Mouse (Mus musculus) forebrain, embryonic 11.5 days (tissue): Measurements from ENCODE around the gene Dusp16. TPM values are rescaled to one million over a fixed set of nuclear protein-coding genes. Genes with fewer than 3 reads are reported as not detected.
A peak's percentile ranks its signal among the peaks of the same experiment; 100 is the strongest.

Source experiments
- ATAC-seq: fragments of 200-750 bp; cut with Nextera tagmentation; replicated peaks from 2 replicates; pipeline ENCODE4 v1.8.0; 2017; ENCODE audit warnings: moderate TSS enrichment; ENCODE audit not compliant: low FRiP score
- DNase-seq: peaks from one replicate; pipeline ENCODE4 v3.0.0-alpha.2; 2017; ENCODE audit warnings: low spot score
- H3K27ac ChIP-seq: fragments of 300-500 bp; sonication (generic); 2 replicates; pipeline ENCODE4 v1.5.1; 2014; ENCODE audit warnings: low read depth, low read length
- H3K27me3 ChIP-seq: fragments of 300-500 bp; sonication (generic); 2 replicates; pipeline ENCODE4 v1.6.1; 2014; ENCODE audit warnings: mild to moderate bottlenecking, low read length, mixed read lengths; ENCODE audit not compliant: control insufficient read depth, insufficient read depth
- H3K36me3 ChIP-seq: fragments of 300-500 bp; sonication (generic); 2 replicates; pipeline ENCODE4 v1.6.1; 2014; ENCODE audit warnings: mild to moderate bottlenecking, low read length, moderate library complexity, mixed read lengths; ENCODE audit not compliant: control insufficient read depth, insufficient read depth
- H3K4me1 ChIP-seq: fragments of 300-500 bp; sonication (generic); replicated peaks from 2 replicates; pipeline ENCODE4 v1.6.1; 2014; ENCODE audit warnings: low read length, mixed read lengths; ENCODE audit not compliant: control insufficient read depth, insufficient read depth
- H3K4me2 ChIP-seq: fragments of 300-500 bp; sonication (generic); 2 replicates; pipeline ENCODE4 v1.6.1; 2014; ENCODE audit warnings: low read depth, mild to moderate bottlenecking, low read length, moderate library complexity, mixed read lengths; ENCODE audit not compliant: severe bottlenecking
- H3K4me3 ChIP-seq: fragments of 300-500 bp; sonication (generic); 2 replicates; pipeline ENCODE4 v1.5.1; 2014; ENCODE audit warnings: low read depth, low read length
- H3K9ac ChIP-seq: fragments of 300-500 bp; sonication (generic); 2 replicates; pipeline ENCODE4 v1.6.1; 2014; ENCODE audit warnings: low read length
- H3K9me3 ChIP-seq: fragments of 300-500 bp; sonication (generic); 2 replicates; pipeline ENCODE4 v1.6.1; 2016; ENCODE audit warnings: low read length, mixed read lengths; ENCODE audit not compliant: control insufficient read depth
- whole genome bisulfite sequencing: fragments of 180-500 bp; shearing (Covaris S2); extraction: QIAGEN DNeasy Blood & Tissue Kit; methylation state at CpG from one replicate; pipeline ENCODE4 v1.1.7; 2014; 5-methylcytosine and 5-hydroxymethylcytosine counted together
- polyA plus RNA-seq: library from polyadenylated mRNA; unstranded; fragments of >200 nt; fragmentation: Nextera tagmentation; extraction: Ambion mirVana; gene quantifications from 2 replicates; pipeline ENCODE4 v1.2.1, GENCODE M21; 2014

Gene Dusp16
- polyA plus RNA-seq = 24.9 and 28.3 TPM in 2 replicates

GRCm38 (mm10) chr6:134792141-134793045 lies at the start of gene Dusp16:
TSS of gene Dusp16 (minus strand) at chr6:134792625.
- Histone ChIP-seq H3K27ac (peak within 1 kb of the TSS; percentile 90), H3K4me1 (peaks cover 14% of the 10 kb centered on the region; the same call in 1 of the 2 replicates), H3K9me3 (no peaks in the 10 kb centered on the region), H3K27me3 (0 out of 2 replicates have a peak, but pooled peaks cover 3% of the 10 kb centered on the region), H3K36me3 (no peaks in the 10 kb centered on the region), H3K4me3 (peak within 1 kb of the TSS; percentile 89), H3K4me2 (peak within 1 kb of the TSS; percentile 74), H3K9ac (peak within 1 kb of the TSS; percentile 95)
- peak; percentile 90 for ATAC-seq
- DNase-seq = peak; percentile 93
- WGBS = under 1% methylated on average over 92 of the region's 108 CpGs

DNA sequence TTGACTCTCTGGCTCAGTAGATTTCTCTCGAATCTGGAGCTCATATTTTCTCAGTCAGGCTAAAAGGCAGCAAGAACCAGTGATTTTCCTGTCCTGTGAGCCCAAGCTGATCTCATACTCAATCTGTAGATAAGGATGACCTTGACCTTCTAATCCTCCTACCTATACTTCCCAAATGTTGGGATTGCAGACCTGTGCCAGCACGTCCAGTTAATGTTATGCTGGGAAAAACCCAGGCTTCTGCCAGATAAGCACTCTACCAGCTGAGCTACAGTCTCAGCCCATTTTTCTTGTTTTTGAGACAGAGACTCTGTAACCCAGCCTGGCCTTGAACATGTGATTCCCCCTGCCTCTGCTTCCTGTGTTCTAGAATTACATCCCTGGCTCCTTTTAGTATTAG lies 47.9 kb upstream of the Dusp16 start:
- ATAC-seq = no peak
- 84% methylated on average over 2 of the region's 2 CpGs for WGBS
- Histone ChIP-seq H3K4me2 (no peak overlapping the region), H3K9me3 (no peaks in the 10 kb centered on the region), H3K4me3 (no peak overlapping the region), H3K27me3 (no peaks in the 10 kb centered on the region), H3K27ac (no peak overlapping the region), H3K9ac (no peak overlapping the region), H3K4me1 (no peaks in the 10 kb centered on the region), H3K36me3 (no peaks in the 10 kb centered on the region)
- DNase-seq = no peak

DNA sequence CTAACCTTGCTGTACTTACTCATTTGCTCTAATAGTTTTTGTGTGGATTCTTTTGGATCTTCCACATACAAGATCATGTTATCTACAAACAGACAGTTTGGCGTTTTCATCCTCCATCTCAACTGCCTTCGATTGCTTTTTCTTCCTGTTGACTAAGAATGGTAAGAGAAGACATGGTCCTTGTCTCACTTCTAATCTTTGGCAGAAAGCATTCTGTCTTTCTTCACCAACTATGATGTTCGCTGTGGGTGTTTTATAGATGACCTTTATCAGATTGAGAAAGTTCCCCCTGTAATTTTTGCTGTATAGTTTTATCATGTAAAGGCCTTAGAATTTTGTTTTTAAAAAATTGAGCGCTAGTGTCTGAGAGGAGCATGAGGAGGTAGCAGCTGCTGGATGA lies 45.7 kb upstream of the Dusp16 start:
- Histone ChIP-seq H3K9me3 (no peaks in the 10 kb centered on the region), H3K4me2 (no peak overlapping the region), H3K4me3 (no peak overlapping the region), H3K27ac (no peak overlapping the region), H3K27me3 (no peaks in the 10 kb centered on the region), H3K36me3 (no peaks in the 10 kb centered on the region), H3K4me1 (no peaks in the 10 kb centered on the region), H3K9ac (no peak overlapping the region)
- 87% methylated on average over 4 of the region's 4 CpGs for WGBS
- ATAC-seq (no peak), DNase-seq (no peak)

DNA sequence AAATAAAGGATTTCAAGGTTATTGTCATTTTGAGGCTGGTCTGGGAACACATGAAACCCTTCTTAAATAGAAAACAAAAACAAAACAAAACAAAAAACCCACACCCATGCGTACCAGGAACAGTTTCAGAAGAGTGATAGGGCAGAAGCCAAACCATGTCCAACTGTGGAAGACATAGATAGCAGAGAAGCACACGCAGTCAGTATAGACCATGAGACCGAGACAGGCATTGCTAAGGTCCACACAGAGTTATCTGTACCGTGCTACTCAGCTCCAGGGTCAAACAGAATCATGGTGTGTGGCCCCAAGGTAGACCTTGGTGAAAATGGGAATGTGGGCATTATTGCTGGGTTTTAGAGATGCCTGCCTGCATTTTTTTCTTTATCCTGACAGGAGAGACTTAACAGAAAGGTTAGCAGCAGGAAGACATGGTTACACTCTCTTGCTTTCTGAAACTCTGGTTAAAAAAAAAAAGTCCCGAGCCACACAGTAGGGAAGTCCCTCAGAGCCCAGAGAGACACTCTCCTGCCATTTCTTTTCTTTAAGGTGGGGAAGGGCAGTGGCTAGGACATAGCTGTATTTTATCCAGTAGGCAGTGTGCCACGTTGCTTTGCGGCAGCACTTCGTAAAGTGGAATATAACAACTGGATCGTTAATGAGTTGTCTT lies 42.3 kb upstream of the Dusp16 start:
- Histone ChIP-seq H3K4me1 (no peaks in the 10 kb centered on the region), H3K27ac (no peak overlapping the region), H3K4me3 (no peak overlapping the region), H3K9ac (no peak overlapping the region), H3K36me3 (no peaks in the 10 kb centered on the region), H3K27me3 (no peaks in the 10 kb centered on the region), H3K9me3 (no peaks in the 10 kb centered on the region), H3K4me2 (no peak overlapping the region)
- ATAC-seq (no peak), DNase-seq (no peak)
- WGBS = 84% methylated on average over 9 of the region's 9 CpGs

DNA sequence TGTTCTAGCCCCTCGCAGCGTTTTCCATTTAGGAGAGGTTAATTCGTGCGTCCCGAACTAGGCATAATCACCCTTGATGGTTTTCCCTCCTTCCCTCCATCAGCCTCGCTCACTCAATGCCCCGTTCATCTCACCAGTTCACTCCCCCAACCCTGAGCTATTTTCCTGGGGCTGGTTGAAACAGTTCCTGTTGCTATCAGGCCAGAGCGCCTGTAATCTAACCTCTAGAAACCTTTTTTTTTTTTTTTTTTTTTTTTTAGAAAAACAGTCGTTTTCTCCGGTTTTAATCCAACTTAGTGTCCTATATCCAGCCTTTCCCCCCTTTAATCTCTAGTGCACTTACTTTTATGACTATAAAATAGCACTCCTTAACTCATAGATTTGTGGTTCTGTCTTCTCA lies 38.4 kb upstream of the Dusp16 start:
- Histone ChIP-seq H3K4me2 (peak overlapping the region; percentile 75), H3K9ac (peak overlapping the region; percentile 41), H3K9me3 (no peaks in the 10 kb centered on the region), H3K27ac (no peak overlapping the region), H3K27me3 (no peaks in the 10 kb centered on the region), H3K4me3 (peak overlapping the region; percentile 59), H3K36me3 (no peaks in the 10 kb centered on the region), H3K4me1 (no peaks in the 10 kb centered on the region; the same call in 1 of the 2 replicates)
- 6% methylated on average over 10 of the region's 10 CpGs for WGBS
- ATAC-seq (no peak), DNase-seq (no peak)

DNA sequence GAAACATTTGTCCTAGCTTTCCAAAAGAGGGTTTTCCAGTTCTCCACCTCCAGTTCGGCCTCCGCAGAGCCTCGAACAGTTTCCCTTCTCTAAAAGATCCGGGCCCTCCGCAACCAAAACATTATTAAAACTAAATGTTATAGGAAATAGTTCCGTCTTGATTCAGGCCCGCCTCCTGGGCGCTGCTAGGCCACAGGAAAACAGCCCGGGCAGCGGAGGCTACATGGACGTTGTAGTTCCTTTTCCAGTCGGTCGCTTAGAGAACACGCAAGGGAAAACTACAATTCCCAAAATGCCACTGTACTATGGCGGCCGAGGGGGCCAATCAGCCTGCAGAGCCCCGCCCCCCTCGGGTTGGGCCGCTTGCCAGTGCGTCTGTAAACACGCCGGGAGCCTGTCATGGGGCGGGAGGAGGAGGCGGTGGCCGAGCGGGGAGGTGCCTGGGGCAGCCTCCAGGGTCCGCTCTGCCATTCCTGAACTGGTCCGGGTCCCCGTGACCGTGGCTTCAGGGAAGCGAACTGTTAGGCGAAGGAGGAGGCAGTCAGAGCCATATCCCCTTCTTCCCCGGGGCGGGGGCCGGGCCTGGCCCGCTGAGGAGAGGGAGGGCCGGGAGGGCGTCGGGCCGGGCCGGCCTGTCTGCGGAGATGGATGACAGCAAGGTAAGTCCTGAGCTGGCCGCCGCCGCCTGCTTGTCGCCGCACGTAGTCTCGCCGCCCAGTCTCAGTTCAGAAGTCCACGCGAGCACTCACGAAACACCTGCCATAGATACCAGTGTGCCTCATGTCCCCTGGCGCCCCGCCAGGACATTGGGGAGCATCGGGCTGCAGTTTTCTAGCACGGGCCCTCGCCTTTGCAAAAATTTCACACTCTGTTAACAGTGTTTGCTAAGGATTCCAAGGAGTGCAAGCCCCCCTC lies 37.6 kb upstream of the Dusp16 start, which contains the start of gene Crebl2:
TSS of gene Crebl2 (plus strand) at position 369 of the 915 bp plus-strand sequence.
- H3K36me3 ChIP-seq = no peaks in the 10 kb centered on the region
- whole genome bisulfite sequencing = under 1% methylated on average over 55 of the region's 58 CpGs
- H3K4me1 ChIP-seq = no peaks in the 10 kb centered on the region; the same call in 1 of the 2 replicates
- peak; percentile 98 for ATAC-seq
- H3K9ac ChIP-seq = peak within 1 kb of the TSS; percentile 73
- H3K9me3 ChIP-seq = no peaks in the 10 kb centered on the region
- H3K27me3 ChIP-seq = no peaks in the 10 kb centered on the region
- peak within 1 kb of the TSS; percentile 75 for H3K4me2 ChIP-seq
- DNase-seq = peak; percentile 99
- peak within 1 kb of the TSS; percentile 59 for H3K4me3 ChIP-seq
- H3K27ac ChIP-seq = no peak within 1 kb of the TSS

- ATAC-seq (no peak), DNase-seq (no peak)
- WGBS = 60% methylated on average over 10 of the region's 10 CpGs
- Histone ChIP-seq H3K36me3 (no peaks in the 10 kb centered on the region), H3K4me1 (no peaks in the 10 kb centered on the region), H3K27ac (no peak overlapping the region), H3K4me2 (no peak overlapping the region), H3K27me3 (no peaks in the 10 kb centered on the region), H3K4me3 (no peak overlapping the region), H3K9me3 (no peaks in the 10 kb centered on the region), H3K9ac (no peak overlapping the region)
Observed at GRCm38 (mm10) chr6:134822844-134823243, 30.4 kb upstream of the Dusp16 start.

DNA sequence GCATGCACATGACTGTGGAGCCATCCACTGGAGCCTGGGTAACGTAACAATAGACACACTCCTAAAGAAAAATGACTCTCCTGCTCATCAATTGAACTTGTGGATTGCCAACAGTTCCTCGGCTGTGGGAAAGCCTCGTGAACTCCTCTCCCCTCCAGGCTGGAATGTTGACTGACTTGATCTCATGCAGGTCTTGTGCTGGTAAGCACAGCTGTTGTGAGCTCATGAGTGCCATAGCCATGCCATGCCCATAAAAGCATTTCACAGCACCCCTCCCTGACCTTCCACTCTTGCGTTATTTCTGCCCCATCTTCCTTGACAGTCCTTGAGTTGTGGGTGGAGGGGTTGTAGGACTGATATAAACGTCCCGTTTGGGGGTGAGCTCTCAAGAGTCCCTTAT lies 28.0 kb upstream of the Dusp16 start:
- no peaks in the 10 kb centered on the region for H3K9me3 ChIP-seq
- no peaks in the 10 kb centered on the region for H3K4me1 ChIP-seq
- H3K9ac ChIP-seq = no peak overlapping the region
- ATAC-seq (no peak), DNase-seq (no peak)
- H3K4me3 ChIP-seq = no peak overlapping the region
- H3K4me2 ChIP-seq = no peak overlapping the region
- no peak overlapping the region for H3K27ac ChIP-seq
- H3K36me3 ChIP-seq = no peaks in the 10 kb centered on the region
- WGBS = 75% methylated on average over 6 of the region's 6 CpGs
- no peaks in the 10 kb centered on the region for H3K27me3 ChIP-seq
